Mouse (Mus musculus): ENCODE data around the gene Dedd2.

DNA sequence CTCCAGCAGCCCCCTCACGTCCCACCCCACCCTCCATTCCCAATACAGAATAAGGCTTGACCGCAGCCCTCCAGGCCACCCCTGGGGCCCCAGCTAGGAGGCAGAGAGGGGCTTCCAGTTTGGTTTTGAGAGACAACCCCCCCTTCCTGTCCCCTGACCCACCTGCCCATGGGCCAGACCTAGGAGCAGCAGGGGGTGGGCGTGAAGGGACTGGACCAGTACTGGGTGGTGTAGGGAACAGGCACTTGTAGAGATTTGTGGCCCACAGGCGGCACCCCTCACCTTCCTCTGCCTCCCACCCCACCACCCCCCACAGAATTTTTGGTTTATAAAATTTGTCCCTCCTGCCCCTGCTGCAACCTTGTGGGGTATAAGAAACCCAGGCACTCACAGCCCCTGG, 22.9 kb upstream of the Dedd2 start:
- TF ChIP-seq POLR2A (IDR thresholded peaks at IDR 0.05; ENCODE audit: borderline replicate concordance, control insufficient read depth, low read depth, low read length): no peak
- no peak for TF ChIP-seq CTCF (IDR thresholded peaks at IDR 0.05; ENCODE audit: control insufficient read depth, insufficient read depth, low read length)
